Mouse (Mus musculus) heart, postnatal 0 days (tissue): ENCODE data around the gene Entpd5. TPM values are rescaled to one million over a fixed set of nuclear protein-coding genes. Genes with fewer than 3 reads are reported as not detected.
A peak's percentile ranks its signal among the peaks of the same experiment; 100 is the strongest.

Source experiments
- ATAC-seq: fragments of 200-750 bp; cut with Nextera tagmentation; 2 replicates; pipeline ENCODE4 v1.8.0; 2017; ENCODE audit warnings: low read depth, moderate number of reproducible peaks, moderate library complexity; ENCODE audit not compliant: insufficient read depth
- DNase-seq: peaks from one replicate; pipeline ENCODE4 v3.0.0-alpha.2; 2016; ENCODE audit warnings: low spot score
- H3K27ac ChIP-seq: fragments of 300-500 bp; sonication (generic); 2 replicates; pipeline ENCODE4 v1.5.1; 2014; ENCODE audit warnings: low read depth, mild to moderate bottlenecking
- H3K27me3 ChIP-seq: fragments of 300-500 bp; sonication (generic); 2 replicates; pipeline ENCODE4 v1.6.1; 2014; ENCODE audit warnings: low read length, mixed read lengths; ENCODE audit not compliant: control insufficient read depth, insufficient read depth
- H3K36me3 ChIP-seq: fragments of 300-500 bp; sonication (generic); replicated peaks from 2 replicates; pipeline ENCODE4 v1.6.1; 2014; ENCODE audit warnings: low read length, mixed read lengths; ENCODE audit not compliant: control insufficient read depth, insufficient read depth
- H3K4me1 ChIP-seq: fragments of 300-500 bp; sonication (generic); 2 replicates; pipeline ENCODE4 v1.6.1; 2014; ENCODE audit warnings: antibody characterized with exemption; ENCODE audit not compliant: control insufficient read depth, insufficient read depth
- H3K4me2 ChIP-seq: fragments of 300-500 bp; sonication (generic); 2 replicates; pipeline ENCODE4 v1.6.1; 2014; ENCODE audit warnings: low read depth, mild to moderate bottlenecking, low read length, moderate library complexity
- H3K4me3 ChIP-seq: fragments of 300-500 bp; sonication (generic); 2 replicates; pipeline ENCODE4 v1.5.1; 2014; ENCODE audit warnings: low read depth, low read length
- H3K9ac ChIP-seq: fragments of 300-500 bp; sonication (generic); replicated peaks from 2 replicates; pipeline ENCODE4 v1.6.1; 2014; ENCODE audit warnings: low read depth, low read length, mixed read lengths
- H3K9me3 ChIP-seq: fragments of 300-500 bp; sonication (generic); replicated peaks from 2 replicates; pipeline ENCODE4 v1.6.1; 2016; ENCODE audit warnings: low read length; ENCODE audit not compliant: control insufficient read depth
- CTCF ChIP-seq: IDR thresholded peaks from 2 replicates; pipeline ENCODE4 v1.5.1; 2016; ENCODE audit warnings: antibody characterized with exemption, control low read depth, low read depth
- EP300 ChIP-seq: IDR thresholded peaks from 2 replicates; pipeline ENCODE4 v1.6.1; 2016; ENCODE audit warnings: antibody characterized with exemption, low read depth
- WGBS: fragments of 180-500 bp; shearing (Covaris S2); extraction: QIAGEN DNeasy Blood & Tissue Kit; methylation state at CpG from one replicate; pipeline ENCODE4 v1.1.7; 2014; 5-methylcytosine and 5-hydroxymethylcytosine counted together
- polyA plus RNA-seq: library from polyadenylated mRNA; unstranded; fragments of >200 nt; fragmentation: Nextera tagmentation; extraction: Ambion mirVana; gene quantifications from 2 replicates; pipeline ENCODE4 v1.2.1, GENCODE M21; 2015
- total RNA-seq: library from RNA; depleted of rRNA; stranded (reverse); fragments of >200 nt; gene quantifications from 2 replicates; pipeline ENCODE4 v1.2.3, GENCODE M21; 2014; ENCODE audit warnings: low replicate concordance

Entpd5 gene
- total and polyA plus RNA-seq, 2 experiments from 2014 or later, result 37.5 to 59.8 TPM

- Histone ChIP-seq H3K27ac (peak overlapping the region; percentile 73), H3K36me3 (peaks cover 92% of the 10 kb centered on the region), H3K4me1 (no peaks in the 10 kb centered on the region), H3K9ac (no peak overlapping the region; the same call in 1 of the 2 replicates), H3K4me3 (no peak overlapping the region), H3K9me3 (no peaks in the 10 kb centered on the region), H3K27me3 (no peaks in the 10 kb centered on the region), H3K4me2 (no peak overlapping the region)
- DNase-seq (no peak), ATAC-seq (peak; percentile 72)
- no peak for TF ChIP-seq CTCF
- TF ChIP-seq EP300, result no peak
- WGBS, result 31% methylated on average over 6 of the region's 6 CpGs
Observed at GRCm38 (mm10) chr12:84373831-84374481, 34.9 kb downstream of the Entpd5 start.

- no peaks in the 10 kb centered on the region for H3K9me3 ChIP-seq
- DNase-seq (no peak), ATAC-seq (no peak)
- H3K27ac ChIP-seq, result no peak overlapping the region
- WGBS, result 59% methylated on average over 5 of the region's 5 CpGs
- H3K4me1 ChIP-seq, result no peaks in the 10 kb centered on the region
- no peak overlapping the region for H3K9ac ChIP-seq
- TF ChIP-seq EP300, result no peak
- no peak for TF ChIP-seq CTCF
- no peak overlapping the region for H3K4me2 ChIP-seq
- peaks cover 89% of the 10 kb centered on the region for H3K36me3 ChIP-seq
- H3K4me3 ChIP-seq, result no peak overlapping the region
- H3K27me3 ChIP-seq, result no peaks in the 10 kb centered on the region
Observed at GRCm38 (mm10) chr12:84371647-84372046, 37.2 kb downstream of the Entpd5 start.

- H3K36me3 ChIP-seq, result peaks cover 51% of the 10 kb centered on the region
Observed at GRCm38 (mm10) chr12:84366971-84367370, 41.9 kb downstream of the Entpd5 start.

GRCm38 (mm10) chr12:84365137-84365536, 43.7 kb downstream of the Entpd5 start:
- peaks cover 30% of the 10 kb centered on the region for H3K4me1 ChIP-seq
- no peak overlapping the region for H3K9ac ChIP-seq
- H3K4me2 ChIP-seq, result no peak overlapping the region
- no peak for ATAC-seq
- H3K9me3 ChIP-seq, result no peaks in the 10 kb centered on the region
- WGBS, result 89% methylated on average over 6 of the region's 6 CpGs
- TF ChIP-seq EP300, result no peak
- H3K4me3 ChIP-seq, result no peak overlapping the region
- no peak overlapping the region for H3K27ac ChIP-seq
- no peak for DNase-seq
- no peaks in the 10 kb centered on the region for H3K27me3 ChIP-seq
- peaks cover 33% of the 10 kb centered on the region for H3K36me3 ChIP-seq

More at GRCm38 (mm10) chr12:84366971-84367370, 41.9 kb downstream of the Entpd5 start:
- H3K9ac ChIP-seq, result no peak overlapping the region
- no peaks in the 10 kb centered on the region for H3K27me3 ChIP-seq
- no peak for ATAC-seq
- peaks cover 24% of the 10 kb centered on the region for H3K4me1 ChIP-seq
- no peak overlapping the region for H3K4me3 ChIP-seq
- TF ChIP-seq EP300 (no peak), CTCF (no peak)
- H3K4me2 ChIP-seq, result no peak overlapping the region
- DNase-seq, result no peak
- WGBS, result 68% methylated on average over 9 of the region's 9 CpGs
- no peak overlapping the region for H3K27ac ChIP-seq
- no peaks in the 10 kb centered on the region for H3K9me3 ChIP-seq

GRCm38 (mm10) chr12:84364291-84364690, 44.5 kb downstream of the Entpd5 start:
- Histone ChIP-seq H3K4me1 (peaks cover 30% of the 10 kb centered on the region), H3K9ac (no peak overlapping the region), H3K4me3 (no peak overlapping the region), H3K27ac (no peak overlapping the region; the same call in 1 of the 2 replicates), H3K36me3 (peaks cover 24% of the 10 kb centered on the region), H3K4me2 (0 out of 2 replicates have a peak overlapping the region, but pooled peaks have one; percentile 24), H3K27me3 (no peaks in the 10 kb centered on the region), H3K9me3 (no peaks in the 10 kb centered on the region)
- no peak for DNase-seq
- 61% methylated on average over 9 of the region's 9 CpGs for WGBS
- ATAC-seq, result no peak
- TF ChIP-seq EP300, result no peak
- TF ChIP-seq CTCF, result no peak

- Histone ChIP-seq H3K9ac (no peak overlapping the region), H3K27ac (no peak overlapping the region), H3K4me2 (peak overlapping the region; percentile 90), H3K36me3 (peaks cover 11% of the 10 kb centered on the region; the same call in 1 of the 2 replicates), H3K4me3 (peak overlapping the region; percentile 75), H3K27me3 (no peaks in the 10 kb centered on the region), H3K9me3 (no peaks in the 10 kb centered on the region), H3K4me1 (peaks cover 30% of the 10 kb centered on the region)
- TF ChIP-seq EP300 (no peak), CTCF (no peak)
- DNase-seq, result no peak
- ATAC-seq, result no peak
- WGBS, result 27% methylated on average over 2 of the region's 2 CpGs
Observed at GRCm38 (mm10) chr12:84362872-84363271, 46.0 kb downstream of the Entpd5 start.
